Mouse (Mus musculus): ENCODE data around the gene Dynll2. TPM values are rescaled to one million over a fixed set of nuclear protein-coding genes. Genes with fewer than 3 reads are reported as not detected.
"Not testable (repeated sequence)": the region's sequence is repeated elsewhere in the genome, so short reads cannot be mapped to it uniquely, and the experiment has no call there.

The Dynll2 gene
- total RNA-seq, 2 experiments from 2014 or later, result 446 to 473 TPM

DNA sequence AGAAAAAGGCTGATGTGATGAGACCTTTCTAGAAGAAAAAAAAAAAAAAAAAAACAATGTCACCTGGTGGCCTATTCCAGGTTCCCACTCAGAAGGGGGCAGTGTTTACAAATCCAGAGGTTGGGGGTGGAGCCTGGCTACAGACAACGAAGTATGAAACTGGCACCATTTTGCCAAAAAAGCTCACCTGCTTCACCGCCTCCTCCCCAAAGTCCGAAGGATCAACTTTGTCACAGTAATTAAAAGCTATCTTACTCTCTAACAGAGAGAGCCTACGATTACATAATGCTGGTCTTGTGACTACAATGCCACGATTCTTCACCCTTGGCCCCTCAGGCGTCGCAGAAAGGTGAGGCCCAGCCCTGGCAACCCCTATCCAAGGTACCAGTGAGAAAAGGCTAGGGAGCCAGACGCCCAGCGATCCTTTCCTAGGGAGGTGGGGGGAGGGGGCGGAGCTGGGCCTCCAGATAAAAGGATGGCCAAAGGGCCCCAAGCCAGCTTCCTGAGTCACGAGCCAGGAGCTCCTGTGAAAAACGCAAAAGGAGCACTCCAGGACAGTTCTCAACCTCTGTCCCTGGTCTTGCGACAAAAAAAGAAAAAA, 1.1 kb downstream of the Dynll2 start:
- no peak for DNase-seq

DNA sequence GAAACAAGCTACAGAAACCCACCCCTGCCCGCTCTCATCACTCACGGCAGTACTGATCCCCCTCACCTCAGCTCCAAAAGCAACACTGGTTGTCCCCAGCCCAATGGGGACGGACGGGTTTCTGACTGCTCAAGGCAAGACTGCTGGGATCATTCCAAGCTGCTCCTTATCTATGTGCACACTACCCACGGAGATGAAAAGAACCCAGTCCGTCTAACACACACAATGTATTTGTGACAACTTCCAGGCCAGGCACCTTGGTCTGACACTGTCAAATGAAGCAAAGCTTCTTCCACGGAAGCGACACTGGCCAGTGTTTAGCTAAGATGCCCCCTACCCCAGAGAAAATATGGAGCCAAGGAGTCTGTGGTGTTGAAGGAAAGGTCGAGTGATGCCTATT, 1.7 kb downstream of the Dynll2 start:
- no peak for DNase-seq

DNA sequence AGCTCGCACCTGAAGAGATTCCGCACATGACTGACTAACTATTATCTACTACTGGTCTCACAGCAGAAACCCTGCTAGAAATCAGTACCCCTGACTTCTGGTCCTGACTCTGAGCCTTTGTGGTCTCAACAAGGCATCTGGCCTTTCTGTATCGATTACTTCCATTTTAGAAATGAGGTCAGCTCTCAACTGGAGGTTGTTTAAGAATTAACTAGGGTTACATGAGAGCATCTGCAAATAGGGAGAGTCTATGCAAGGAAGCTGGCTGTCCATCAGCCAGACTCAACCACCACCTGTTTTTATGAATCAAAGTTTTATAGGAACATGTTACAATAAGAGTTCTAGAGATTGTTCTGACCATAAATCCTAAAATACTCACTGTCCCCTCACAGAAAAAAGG, 2.8 kb downstream of the Dynll2 start:
- no peak for DNase-seq

DNA sequence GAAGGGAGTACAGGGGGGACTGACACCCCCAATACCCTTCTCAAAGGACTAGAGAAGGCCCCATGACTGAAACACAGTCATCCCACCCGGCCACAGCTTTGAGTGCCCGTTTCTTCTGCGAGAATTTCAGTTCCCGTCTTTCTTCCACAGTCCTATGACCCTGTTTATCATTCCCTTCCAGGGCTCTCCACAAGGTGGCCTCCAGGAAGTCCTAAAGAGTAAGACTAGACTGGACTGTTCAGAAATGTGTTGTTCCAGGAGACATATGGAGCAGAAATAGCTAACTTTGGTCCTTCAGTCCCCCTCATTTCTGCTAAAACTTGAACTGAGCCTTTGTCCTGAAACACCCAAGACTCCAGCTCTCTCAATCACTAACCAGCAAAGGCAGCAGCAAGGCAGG, 8.4 kb downstream of the Dynll2 start:
- no peak for DNase-seq

DNA sequence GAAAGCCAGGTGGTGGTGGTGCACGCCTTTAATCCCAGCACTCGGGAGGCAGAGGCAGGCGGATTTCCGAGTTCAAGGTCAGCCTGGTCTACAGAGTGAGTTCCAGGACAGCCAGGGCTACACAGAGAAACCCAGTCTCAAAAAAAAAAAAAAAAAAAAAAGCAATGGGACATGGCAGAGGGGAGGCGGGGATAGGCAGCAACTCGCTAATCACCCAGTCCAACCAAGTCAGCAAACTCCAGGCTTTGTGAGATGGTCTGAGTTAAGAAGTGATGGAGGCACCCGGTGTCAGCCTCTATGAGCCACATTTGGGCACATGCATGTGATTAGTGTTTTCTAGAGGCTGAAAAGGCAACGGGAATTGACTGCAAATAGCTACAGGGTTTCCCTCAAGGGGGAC, 10.3 kb downstream of the Dynll2 start:
- DNase-seq, result not testable (repeated sequence)

DNA sequence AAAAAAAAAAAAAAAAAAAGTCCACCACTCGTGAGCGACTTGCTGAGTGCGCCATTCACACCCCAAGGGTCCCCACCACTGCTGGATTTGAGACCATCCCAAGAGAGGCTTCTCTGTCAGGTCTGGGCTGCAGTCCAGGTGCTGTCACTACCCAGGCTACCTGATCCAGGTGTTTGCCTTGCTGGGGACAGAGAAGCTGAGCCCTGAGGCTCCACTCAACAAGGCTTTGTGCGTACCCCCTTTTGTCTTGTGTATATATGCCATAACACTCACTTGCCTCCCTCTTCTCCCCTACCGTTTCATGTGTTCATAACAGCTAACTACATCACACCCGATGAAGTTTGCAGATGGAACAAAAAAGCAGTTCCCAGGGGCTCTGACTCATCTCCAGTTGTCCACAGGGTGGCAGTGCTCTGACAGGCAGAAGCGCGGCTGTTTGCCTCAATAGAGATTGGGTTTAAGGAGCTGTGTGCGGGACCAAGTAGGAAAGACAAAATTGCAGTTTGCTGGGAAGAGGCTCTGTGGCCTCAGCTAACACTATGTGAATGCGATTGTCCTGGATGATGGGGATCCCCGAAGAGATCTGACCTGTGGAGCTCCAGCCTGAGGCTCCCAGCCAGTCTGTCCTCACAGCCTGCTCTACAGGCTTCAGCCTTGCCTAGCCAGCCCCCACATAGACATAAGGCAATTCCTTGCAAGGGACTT, 12.7 kb downstream of the Dynll2 start:
- peak; percentile 48 for DNase-seq

DNA sequence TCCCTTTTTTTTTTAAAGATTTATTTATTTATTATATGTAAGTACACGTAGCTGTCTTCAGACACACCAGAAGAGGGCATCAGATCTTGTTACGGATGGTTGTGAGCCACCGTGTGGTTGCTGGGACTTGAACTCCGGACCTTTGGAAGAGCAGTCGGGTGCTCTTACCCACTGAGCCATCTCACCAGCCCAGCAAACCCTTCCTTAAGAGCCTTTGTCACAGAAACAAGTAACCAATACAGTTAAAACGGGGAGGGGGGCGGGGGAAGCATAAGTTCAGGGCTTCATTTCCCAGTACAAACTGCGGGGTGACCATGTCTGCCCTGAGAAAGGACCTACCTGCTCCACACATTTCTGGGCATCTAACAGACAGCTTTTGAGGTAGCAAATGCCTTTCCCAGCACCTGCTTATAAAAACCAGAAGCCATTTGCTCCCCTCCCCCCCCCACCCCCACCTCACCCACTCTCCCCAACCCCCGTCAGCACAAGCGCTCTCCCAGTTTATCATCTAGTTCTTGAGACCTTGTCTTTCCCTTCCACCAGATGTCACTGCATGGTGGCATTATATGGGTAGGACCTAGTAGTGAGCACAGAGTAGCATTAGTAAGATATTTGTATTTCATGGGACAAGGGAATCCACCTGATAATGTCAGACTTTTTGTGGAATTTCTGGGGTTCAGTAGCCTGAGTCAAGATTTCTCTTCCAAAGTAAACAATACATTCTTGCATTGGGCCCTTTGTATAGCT, 13.6 kb downstream of the Dynll2 start:
- no peak for DNase-seq

DNA sequence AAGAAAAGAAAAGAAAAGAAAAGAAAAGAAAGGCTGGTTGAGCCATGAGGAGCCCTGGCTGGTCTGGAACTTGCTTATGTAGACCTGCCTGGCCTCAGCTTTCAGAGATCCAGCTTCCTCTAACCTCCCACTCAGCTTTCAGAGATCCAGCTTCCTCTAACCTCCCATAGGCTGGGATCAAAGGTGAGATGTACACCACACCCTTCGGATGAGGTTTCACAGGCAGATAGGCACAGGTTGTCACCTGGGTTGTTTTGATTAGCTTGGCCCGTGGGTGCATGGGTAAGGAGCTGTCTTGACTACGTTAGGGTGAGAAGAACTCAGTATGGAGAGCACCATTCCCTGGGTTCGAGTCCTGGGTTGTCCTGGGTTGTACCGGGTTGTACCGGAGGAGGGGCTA, 14.5 kb downstream of the Dynll2 start:
- no peak for DNase-seq

DNA sequence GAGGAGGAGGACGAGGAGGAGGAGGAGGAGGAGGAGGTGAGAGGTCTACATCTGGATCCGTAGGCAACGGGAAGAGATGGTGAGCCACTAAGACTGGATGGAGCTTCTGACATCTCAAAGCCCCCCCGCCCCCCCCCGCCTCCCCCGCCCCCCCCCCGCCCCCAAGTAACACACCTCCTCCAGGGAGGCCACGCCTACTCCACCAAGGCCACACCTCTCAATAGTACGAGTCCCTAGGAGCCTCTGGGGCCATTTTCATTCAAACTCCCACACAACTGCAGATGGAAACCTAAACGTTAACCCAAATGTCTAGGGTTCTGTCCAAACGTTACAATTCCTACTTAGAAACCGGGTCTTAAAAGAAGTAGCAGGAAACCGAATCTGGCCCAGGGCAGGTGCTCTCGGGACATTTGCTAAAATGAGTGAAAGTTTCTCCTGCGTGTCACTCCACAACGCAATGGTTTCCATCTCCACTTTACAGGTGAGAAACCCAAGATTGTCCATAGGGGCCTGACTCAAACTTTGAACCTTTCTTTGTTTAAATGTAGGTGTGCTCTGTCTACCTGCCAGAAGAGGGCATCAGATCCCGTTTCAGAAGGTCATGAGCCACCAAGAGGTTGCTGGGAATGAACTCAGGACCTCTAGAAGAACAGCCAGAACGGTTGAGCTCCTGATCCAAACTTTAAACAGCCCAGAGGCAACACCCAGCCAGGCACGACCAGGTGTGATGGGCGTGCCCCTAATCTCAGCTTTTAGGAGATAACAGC, 18.8 kb downstream of the Dynll2 start:
- no peak for DNase-seq

DNA sequence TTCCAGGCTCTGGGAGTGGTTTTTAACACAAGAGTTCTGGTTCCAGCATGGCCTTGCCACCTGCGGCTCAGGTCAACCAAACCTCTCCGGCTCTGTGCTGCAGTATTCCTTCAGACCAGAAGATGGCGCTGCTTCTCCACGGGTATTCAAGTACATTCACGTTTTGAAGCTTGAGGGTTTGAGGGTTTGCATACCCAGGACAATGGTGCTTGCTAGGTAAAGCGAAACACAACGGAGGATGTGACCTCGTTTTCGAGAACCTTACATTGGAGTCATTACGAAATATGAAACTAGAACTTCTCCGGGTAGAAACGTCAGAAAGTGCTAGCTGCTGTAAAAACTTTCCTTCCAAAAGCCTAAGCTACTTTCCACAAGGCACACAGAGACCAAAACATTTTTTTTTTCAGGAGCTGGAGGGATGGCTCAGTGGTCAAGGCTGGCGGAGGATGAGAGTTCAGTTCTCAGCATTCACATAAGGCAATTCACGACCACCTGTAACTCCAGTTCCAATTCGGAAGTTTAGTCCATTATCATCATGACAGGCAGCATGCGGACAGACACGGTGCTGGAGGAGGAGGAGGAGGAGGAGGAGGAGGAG, 19.5 kb downstream of the Dynll2 start:
- DNase-seq, result peak; percentile 65 to 76

DNA sequence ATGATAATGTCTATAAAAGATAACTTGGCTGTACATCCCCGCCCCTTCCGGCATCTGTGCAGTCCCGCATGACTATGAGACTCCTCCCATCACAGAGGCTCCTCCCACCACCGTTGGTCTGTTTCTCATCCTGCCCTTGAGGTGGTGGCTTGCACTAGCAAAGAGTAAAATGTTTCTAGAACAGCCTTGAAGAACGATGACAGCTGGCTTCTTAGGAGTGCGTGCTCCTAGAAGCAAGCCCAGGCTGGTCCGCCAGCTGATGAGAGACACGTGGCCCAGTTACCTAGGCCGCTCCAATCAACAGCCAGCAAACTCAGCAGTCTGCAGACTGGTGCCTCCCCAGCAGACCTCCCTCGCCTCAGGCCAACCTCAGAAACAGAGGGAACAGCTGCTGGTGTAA, 21.1 kb downstream of the Dynll2 start:
- DNase-seq, result no peak

DNA sequence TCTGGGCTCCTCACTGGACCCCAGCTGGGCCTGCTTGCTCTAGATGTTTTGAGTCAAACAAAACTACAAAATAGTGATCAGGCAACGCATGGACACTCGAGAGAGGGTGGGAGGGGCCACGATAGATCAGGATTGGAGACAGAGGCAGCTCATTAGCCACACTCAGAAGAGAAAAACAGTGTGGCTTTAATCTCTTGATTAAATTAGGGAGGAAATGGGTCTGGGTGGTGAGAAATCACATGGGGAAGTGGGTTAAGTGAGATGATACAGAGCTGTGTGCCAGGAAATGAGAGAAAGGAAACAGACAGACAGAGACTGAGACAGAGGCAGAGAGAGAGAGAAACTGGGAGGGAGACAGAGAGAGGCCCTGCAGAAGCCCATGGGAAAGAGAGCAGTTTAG, 22.0 kb downstream of the Dynll2 start:
- no peak for DNase-seq

DNA sequence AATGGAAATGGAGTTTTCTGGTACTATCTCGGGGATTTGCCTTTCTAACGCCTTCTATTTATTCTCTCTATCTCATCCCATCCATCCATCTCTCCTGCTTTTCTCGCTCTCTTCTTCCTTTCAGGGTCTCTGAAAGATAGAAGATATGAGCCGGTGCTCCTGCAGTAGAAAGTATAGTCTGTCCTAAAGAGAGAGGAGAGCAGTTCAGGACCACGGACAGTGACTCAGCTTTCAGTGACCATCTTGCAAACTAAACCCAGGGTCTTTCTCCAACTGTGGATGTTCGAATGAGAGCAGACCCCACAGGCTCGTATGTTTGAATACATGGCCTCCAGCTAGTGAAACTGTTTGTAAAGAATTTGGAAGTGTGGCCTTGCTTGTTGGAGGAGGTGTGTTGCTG, 30.3 kb downstream of the Dynll2 start:
- no peak for DNase-seq

DNA sequence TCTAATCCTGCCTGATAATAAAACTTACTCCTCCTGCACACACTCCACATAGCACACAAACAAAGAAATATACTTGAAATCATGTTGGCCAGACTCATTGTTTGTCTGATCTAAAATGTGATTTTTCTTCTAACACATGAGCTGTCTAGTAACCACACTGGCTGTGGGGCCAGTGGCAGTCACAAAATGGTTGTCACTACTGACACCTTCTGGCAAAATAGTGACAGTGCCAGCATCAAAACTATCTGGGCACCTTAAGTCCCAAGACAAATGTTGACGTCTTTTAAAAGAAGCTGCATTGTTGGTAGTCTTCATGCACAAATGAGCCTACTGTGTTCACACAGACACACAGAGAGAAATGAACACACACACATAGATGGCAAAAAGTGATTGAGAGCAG, 32.2 kb downstream of the Dynll2 start:
- DNase-seq, result no peak

DNA sequence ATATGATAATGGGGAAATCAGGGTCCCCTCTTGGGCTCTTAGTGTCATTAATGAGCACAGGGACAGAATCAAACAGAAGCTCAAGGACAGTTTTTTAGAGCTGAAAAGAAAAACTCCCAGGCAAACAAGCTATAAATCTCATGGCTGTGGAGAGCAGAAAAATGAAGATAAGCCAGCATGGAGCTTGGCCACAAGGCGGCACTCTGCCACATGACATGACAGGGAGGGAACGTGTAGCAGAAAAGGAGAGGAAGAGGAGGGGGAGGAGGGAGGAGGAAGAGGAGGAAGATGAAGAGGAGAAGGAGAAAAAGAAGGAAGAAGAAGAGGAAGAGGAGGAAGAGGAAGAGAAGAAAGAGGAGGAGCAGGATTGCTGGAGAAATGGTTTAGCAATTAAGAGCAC, 37.3 kb downstream of the Dynll2 start:
- DNase-seq, result no peak

DNA sequence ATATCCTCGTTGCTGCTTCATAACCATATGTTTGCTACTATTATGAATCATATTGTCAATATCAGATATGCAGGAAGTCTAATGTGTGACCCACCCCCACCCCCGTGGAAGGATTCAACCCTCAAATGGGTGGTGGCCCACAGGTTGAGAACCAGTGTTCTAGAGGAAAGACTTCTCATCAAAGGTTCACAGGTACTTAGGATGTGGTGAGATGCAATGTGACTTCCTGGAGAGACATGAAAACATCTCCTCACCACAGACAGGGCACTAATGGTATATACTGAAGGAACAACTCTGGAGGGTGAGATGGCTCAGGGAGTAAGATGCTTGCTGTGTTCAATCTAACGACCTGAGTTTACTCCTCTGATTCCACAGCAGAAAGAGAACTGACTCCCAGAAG, 51.9 kb downstream of the Dynll2 start:
- DNase-seq, result no peak

DNA sequence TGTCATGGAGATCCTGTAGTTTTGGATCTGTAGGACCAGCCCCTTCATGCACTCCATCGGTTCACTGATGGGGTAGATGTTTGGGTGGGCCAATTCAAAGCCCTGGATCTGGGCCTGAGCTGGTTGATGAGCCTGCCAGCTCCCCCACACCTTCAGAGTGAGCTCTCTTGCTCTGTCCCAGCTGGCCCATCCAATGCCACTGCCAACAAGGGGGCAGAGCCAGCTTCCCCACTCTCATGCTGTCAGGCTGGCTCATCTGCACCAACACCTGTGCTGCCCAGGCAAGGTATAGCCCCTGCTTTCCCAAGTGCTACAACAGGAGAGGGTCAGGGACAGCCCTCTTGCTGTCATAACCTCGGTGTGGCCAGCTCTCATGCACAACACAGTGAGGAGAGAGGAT, 53.6 kb downstream of the Dynll2 start:
- no peak for DNase-seq

DNA sequence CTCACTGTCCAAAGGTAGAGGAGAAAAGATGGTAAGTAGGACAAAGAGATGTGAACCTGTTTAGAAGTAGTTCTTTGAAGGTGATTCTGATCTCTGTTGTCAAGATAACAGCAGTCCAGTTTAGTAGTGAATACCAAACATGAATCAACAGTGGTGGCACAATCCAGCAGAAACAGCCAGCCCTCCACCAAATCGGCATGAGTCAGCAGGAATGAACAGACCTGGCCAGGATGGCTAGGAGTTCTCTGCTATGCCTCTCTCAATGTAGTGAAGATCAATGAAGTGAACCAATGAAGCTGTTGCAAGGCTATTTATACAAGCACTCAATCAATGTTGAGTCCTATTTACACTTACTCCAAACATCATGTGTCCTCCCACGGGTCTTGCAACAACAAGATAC, 57.0 kb downstream of the Dynll2 start:
- DNase-seq, result no peak

Measured in layer of hippocampus, postnatal 36 days (tissue).